Mouse (Mus musculus) monocyte, adult 2 months (primary cell): ENCODE results near the gene Mocs1.
A peak's percentile ranks its signal among the peaks of the same experiment; 100 is the strongest.
"Not testable (repeated sequence)": the region's sequence is repeated elsewhere in the genome, so short reads cannot be mapped to it uniquely, and the experiment has no call there.

ENCODE experiments used
- DNase-seq, 2 experiments: peaks; one replicate each; pipeline ENCODE4 v3.0.0; 2022; ENCODE audit warnings: low spot score in 2 of 2, low read depth in 1 of 2

Mocs1 gene

DNA sequence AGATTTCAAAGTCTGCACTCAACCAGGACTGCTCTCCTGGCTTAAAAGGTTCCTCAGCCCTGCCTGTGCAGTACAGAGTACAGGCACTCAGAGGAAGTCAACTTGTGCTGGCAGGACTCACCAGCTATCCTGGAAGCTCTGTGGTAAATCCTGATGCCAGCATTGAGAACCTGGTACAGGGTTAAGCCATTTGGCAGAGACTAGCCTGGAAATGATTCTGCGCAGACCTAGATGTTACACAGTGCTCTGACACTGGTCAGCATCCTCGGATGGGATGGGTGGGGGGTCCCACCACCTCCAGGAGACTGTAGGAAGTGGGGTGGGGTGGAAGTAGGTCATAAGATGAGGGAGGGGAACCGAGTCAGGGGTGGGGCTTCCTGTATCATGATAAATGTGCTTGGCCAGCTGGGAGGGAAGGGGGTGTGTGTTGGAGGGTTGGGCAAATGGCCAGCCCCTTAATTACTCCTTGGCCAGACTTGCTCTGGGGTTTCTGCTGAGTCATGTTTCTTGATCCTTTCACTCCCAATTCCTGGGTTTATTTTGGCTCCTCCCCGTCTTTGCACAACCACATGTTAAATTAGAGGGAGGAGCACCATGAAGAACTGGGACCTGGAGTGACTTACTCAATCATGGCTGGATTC is 4.0 kb downstream of the Mocs1 start:
- no peak for DNase-seq

DNA sequence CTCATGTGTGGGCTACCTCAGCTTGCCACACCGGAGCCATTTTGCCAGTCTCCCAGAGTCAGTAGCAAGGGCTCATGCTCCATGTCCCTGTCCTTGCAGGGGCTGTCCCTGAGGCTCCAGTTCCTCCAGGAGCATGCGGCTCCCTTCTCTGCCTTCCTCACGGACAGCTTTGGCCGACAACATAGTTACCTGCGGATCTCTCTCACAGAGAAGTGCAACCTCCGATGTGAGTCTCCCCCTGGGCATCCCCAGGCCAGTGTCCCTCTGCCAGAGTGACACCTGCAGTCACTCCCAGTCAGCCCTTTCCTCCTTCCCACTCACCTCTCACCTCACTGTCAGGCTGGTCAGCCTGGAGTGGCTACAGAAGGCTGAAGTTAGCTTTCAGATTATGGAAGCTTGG is 4.9 kb downstream of the Mocs1 start:
- DNase-seq: no peak

DNA sequence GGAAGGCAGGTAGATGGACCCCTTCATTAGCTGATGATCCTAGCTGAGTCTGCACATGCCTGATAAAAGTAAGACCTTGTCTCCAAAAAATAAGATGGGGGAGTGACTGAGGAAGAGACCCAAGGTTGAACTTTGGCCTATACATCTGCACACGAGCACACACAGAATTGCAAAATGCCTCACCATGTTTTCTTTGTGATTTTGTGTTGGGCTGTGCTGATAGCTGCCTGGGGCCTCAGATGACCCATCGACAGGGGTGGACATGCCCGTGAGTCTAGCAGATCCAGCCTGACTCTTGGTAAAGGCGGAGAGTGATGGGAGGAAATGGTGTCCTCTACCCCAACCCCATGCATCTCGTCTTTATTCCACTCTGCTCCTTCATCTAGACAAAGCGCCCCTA is 6.1 kb downstream of the Mocs1 start:
- no peak for DNase-seq

DNA sequence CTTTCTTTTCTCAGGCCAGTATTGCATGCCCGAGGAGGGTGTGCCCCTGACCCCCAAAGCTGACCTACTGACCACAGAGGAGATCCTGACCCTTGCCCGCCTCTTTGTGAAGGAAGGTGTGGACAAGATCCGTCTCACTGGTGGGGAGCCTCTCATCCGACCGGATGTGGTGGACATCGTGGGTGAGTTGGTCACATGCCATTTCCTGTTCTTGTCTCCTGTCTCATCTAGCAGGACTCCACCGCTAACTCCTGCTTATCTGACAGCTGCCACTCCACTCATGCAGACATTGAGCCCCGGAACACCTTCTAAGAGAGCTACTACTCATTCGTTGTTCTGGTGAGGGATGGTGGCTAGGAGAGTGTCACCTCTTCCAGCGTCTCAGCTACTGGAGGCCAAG is 6.9 kb downstream of the Mocs1 start:
- DNase-seq: no peak

DNA sequence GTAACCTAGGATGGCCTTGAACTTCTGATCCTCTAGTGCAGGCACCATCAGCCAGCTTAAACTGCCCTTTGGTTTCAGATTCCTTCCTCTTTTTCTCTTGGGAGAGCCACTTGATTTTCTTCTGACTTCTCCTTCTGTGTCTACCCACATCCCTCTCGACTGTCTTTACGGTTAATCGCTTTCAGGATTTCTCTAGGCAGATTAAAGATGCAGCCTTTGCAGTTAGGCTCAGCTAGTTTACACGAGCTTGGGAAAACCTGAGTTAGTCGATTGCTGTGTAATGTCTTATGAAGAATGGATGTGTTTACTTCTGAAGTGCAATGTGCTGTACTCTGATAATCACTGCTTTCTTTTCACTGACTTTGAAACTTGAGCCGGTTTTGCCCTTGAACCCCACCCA is 8.5 kb downstream of the Mocs1 start:
- no peak for DNase-seq

DNA sequence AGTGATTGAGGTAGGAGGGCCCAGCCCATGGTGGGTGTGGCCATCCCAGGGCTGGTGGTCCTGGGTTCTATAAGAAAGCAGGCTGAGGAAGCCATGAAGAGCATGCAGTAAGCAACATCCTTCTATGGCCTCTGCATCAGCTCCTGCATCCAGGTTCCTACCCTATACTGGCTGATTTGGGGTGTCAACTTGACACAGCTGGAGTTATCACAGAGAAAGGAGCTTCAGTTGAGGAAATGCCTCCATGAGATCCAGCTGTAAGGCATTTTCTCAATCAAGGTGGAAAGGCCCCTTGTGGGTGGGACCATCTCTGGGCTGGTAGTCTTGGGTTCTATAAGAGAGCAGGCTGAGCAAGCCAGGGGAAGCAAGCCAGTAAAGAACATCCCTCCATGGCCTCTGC is 9.1 kb downstream of the Mocs1 start:
- DNase-seq: not testable (repeated sequence)

- no peak for DNase-seq
These were observed 10.8 kb downstream of the Mocs1 start for GRCm38 (mm10) chr17:49438822-49439574.

DNA sequence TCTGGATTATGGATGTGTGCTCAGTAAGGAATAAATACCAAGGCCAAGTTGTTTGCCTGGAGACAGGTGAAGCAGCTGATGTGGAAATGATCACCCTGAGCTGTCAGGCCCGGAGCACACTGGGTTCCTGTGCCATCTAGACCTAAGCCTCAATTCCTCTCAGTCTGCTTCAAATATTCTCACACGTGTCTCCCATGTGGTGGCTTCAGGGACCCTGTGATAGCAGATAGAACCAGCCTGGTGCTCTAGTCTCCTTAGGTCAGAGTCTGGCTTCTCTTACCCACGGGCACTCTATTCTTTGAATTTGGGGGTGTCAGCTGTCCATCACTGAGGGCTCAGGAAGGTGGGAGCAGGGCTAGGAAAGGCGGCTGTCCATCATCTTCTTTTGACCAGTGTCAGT is 11.5 kb downstream of the Mocs1 start:
- DNase-seq: no peak

DNA sequence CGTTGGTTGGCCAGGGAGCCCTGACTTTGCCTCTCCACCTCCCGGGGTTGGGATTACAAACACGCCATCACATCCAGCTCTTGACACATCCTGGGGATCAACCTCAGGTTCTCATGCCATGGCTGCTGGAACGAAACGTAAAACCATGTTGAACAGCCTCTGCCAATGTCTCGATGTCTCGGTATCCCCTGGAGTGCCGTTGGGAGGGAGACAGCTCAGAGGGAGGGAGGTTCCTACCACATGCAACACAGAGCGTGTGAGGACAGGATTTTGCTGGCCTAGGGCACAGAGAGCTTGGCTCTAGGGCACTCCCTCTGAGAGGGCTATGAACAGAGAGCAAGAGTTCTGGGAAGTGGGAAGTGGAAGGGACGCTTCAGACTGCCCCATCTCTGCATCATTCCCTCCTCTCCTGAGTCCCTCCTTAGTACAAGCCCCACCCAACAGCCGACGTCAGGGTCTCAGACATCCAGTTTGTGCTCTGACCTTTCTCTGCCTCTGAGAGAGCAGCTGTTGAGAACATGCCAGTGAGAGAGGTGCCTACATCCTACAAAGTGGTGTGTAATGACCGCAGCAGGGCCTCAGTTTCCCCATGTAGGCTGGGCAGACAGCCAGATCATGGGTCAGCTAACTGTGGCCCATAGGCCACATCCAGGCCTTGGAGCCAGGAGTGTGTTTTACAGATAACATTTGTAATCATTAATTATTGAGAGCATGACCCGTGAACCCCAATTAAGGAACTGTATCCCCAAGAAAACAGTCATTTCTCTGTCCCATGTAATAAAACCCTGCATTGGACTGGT is 12.4 kb downstream of the Mocs1 start:
- DNase-seq: no peak

GRCm38 (mm10) chr17:49442841-49443240 is 14.7 kb downstream of the Mocs1 start:
- not testable (repeated sequence) for DNase-seq

- DNase-seq: no peak
These were observed 20.5 kb downstream of the Mocs1 start for GRCm38 (mm10) chr17:49448570-49449229.

DNA sequence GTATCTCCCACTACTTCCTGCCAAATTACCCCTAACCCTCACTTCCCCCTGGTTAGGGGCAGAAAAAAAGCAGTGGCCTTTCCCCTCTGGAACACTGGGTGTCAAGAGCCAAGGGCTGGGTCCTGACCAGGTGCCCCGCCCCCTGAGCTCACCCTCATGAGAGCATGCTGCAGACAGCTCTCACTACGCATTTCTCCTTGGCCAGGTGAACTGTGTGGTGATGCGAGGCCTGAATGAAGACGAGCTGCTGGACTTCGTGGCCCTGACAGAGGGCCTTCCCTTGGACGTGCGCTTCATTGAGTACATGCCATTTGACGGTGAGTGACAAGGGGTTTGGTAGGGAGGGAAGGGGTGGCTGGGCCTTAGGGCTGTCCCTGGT is 21.1 kb downstream of the Mocs1 start:
- no peak for DNase-seq

DNA sequence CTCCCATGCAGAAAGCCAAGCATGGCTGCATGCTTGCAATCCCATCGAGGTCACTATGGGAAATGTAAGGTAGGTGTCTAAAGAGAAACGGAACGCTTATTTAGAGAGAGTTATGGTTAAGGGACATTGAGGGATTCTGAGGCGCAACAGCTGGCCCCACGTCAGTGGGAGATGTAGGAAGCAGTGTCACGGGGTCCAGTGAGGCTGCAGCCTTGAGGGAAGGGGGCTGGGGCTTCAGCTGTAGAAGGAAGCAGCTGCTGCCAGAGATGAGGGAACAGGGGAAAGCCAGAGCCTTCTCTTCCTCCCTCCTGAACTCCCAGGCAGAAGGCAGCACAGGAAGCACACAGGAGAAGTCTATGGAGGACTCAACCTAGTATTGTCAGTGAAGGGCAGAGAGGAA is 22.8 kb downstream of the Mocs1 start:
- DNase-seq: no peak

- no peak for DNase-seq
These were observed 28.2 kb downstream of the Mocs1 start for GRCm38 (mm10) chr17:49456334-49456733.

DNA sequence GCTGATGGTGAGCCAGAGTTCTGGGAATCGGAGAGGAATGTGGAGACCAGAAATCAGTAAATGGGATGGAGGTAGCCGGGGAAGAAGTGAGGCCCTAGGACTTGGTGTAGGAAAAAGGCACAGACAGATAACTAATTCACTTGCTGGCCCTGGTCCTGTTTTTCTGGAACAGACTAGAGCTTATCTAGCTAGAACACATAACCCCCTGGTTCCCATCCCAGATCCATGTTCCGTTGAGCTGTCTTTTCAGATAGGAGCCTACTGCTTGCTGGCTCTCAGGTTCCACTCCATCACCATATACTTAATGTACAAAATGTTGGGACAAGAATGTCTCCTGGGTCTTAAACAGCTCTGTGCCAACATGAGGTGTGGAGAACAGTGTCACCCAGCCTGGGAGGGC is 29.7 kb downstream of the Mocs1 start:
- no peak for DNase-seq

DNA sequence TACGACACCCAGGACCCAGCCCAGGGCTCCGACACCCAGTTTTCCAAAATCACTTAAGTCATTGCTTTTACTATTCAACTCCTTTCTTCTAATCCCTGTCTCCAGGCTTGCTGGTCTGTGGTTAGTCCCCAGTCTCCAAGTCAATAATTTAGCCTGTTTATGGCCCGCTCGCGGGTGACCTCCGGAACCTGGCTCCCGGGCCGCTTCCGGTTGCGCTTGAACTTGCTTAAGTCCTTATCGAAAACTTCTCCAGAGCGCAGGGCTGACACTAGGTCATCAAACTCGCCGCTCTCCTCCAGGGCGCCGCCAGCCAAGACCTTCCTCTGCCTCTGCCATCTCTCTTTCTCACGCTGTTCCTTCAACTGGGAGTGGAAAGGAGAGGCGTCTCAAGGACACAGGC is 30.2 kb downstream of the Mocs1 start:
- no peak for DNase-seq

DNA sequence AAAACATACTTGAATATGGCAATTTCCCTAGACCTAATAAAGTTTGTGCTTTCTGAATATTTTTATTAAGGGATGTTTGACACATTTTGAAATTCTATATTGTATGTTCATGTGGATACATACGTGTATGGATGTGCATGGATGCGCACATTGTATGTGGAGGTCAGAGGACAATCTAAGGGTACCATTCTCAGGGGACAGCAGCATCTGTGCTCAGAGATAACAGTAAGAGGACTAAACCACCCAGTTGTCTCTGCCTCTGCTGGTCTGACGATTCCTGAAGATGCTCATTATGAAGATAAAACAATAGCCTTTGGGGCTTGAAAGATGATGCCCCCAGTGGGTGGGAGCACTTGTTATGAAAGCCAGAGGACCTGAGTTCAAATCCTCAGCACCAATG is 36.7 kb downstream of the Mocs1 start:
- DNase-seq: no peak

DNA sequence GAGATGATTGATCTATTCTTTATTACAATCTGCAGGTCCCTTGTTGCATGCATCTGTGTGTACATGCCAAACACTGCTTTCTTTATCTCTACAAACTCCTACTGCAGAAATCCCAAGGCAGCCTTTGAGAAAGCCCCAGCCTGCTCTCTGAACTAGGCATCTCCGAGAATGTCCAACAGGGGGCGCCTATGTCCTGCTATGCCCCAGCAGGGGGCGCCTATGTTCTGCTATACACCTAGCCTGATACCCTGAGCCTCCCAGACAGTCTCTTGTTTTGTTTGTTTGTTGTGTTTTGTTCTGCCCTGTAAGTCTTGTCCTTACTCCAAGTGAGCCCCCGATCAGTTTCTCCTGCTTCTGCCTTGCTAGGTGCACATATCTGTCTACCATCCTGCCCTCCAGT is 40.1 kb downstream of the Mocs1 start:
- DNase-seq: peak in 1 of 2 experiments; percentile 11

DNA sequence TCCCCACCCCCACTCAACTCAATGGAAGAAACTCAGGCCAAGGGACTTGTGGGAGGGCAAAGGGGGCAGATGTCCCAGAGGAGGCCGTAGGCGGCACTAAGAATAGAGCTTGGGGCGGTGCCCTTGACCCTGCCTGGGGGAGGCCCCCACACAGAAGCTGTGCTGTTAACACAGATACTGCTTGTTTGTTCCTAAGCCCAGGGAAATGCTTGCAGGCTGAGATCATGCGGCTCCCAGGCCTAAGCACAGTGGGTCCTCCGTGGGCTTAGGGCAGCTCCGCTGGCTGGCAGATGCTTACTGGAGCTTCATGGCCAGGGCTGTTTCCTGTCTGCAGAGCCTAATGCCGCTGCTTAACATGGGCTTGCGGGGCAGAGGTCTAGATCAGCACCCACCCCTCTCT is 44.5 kb downstream of the Mocs1 start:
- DNase-seq: no peak

DNA sequence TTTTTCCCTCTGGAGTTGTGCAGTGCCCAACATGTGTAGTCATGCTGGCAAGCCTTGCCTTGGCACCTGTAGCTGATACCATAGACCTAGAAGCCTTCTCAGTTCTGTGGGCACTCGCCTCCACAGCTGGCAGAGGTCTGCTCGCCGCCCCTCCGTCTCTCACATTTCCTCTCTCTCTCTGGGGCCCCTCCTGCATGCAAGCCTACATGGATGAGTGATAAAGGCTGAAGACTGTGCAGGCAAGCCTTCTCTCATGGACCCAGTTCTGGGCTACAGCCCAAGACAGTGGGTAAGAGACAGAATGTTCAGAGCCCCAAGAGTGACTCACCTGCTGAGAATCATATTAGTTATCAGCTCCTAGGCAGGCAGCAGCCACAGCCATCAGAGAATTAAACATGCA is 45.9 kb downstream of the Mocs1 start:
- DNase-seq: no peak

- no peak for DNase-seq
These were observed 47.0 kb downstream of the Mocs1 start for GRCm38 (mm10) chr17:49475174-49475573.

DNA sequence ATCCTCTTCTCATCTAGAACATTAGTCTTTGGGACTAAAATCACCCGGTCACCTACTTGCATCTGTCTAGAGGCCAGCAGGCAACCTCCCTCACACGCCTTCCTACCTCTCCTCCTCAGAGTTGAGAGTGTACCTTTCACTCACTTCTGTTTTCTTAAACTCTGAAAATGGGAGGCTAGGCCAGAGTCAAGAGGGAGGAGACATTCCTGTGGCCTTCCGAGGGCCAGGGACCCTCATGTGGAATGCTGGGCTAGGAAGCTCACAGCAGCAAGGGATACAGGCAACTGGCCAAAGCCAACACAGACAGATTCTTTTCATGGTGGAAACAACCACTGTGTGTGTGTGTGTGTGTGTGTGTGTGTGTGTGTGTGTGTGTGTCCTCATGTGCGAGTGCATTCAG is 49.2 kb downstream of the Mocs1 start:
- DNase-seq: no peak
